ENCODE assay signal across 8 mouse cellular contexts in genomic region chr4:41134935-41135710, GRCm38 (mm10). TPM values are rescaled to one million over a fixed set of nuclear protein-coding genes. Genes with fewer than 3 reads are reported as not detected.
DNase-seq lines count a peak whose midpoint lies in the region; ATAC-seq and TF ChIP-seq lines count a peak whose summit lies in the region.

No protein-coding gene starts in this region.

- peak overlapping the region; percentile 100 for H3K27ac ChIP-seq in hindbrain, embryonic 13.5 days
- H3K27ac ChIP-seq in macrophage: peak overlapping the region; percentile 87

- H3K36me3 ChIP-seq in hindbrain, embryonic 13.5 days: peaks cover 7% of the 10 kb centered on the region; the same call in 1 of the 2 replicates
- no peaks in the 10 kb centered on the region for H3K36me3 ChIP-seq in macrophage (ENCODE audit: inconsistent target)

- peaks cover 27% of the 10 kb centered on the region for H3K4me1 ChIP-seq in hindbrain, embryonic 13.5 days (replicated peaks)

- H3K9ac ChIP-seq in hindbrain, embryonic 13.5 days: peak overlapping the region; percentile 99

- peaks cover 42% of the 10 kb centered on the region for H3K79me2 ChIP-seq in macrophage (ENCODE audit: inconsistent target)

- no peaks in the 10 kb centered on the region for H3K9me3 ChIP-seq in hindbrain, embryonic 13.5 days

- DNase-seq in Patski (ENCODE audit: low read depth, low spot score): peak; percentile 15
- peak; percentile 91 to 95 for DNase-seq in cerebellum, postnatal 10 days
- peak; percentile 64 to 65 for DNase-seq in frontal cortex, postnatal 14 days (ENCODE audit: low spot score in 2 of 2)
- DNase-seq in left cerebral cortex, adult 18-20 months (ENCODE audit: low spot score in 2 of 2): peak; percentile 62 to 73
- DNase-seq in right cerebral cortex, adult 18-20 months: peak; percentile 65
- peak; percentile 74 for DNase-seq in urinary bladder, adult 2 months (ENCODE audit: low spot score)

- CTCF ChIA-PET in Patski (lab: Charles Lee): no interaction called here

- in situ Hi-C loops in Patski (cut with MboI; ENCODE audit: low pct_unique_long_range_greater_than_20kb): loop anchor here (5.0 to 25.0 kb wide), 3 partner anchors 32 to 577 kb away; partner anchors contain the start of genes Dctn3 and Rpp25l

- peak overlapping the region; percentile 96 for H3K4me3 ChIP-seq in hindbrain, embryonic 13.5 days
- H3K4me3 ChIP-seq in macrophage (ENCODE audit: inconsistent target): peak overlapping the region; percentile 52

- H3K4me2 ChIP-seq in hindbrain, embryonic 13.5 days: peak overlapping the region; percentile 79

- POLR2A ChIA-PET in Patski (lab: Charles Lee): interaction anchor here (0.6 to 1.2 kb wide), 2 partner anchors 19 to 49 kb away, joined by 3 read pairs; no protein-coding TSS in a partner anchor

- no peak for TF ChIP-seq CTCF in Patski (IDR thresholded peaks at IDR 0.05)

- peak; percentile 67 for ATAC-seq in Patski
- ATAC-seq in hindbrain, embryonic 13.5 days (ENCODE audit: low FRiP score): peak; percentile 96

- 0% methylated on average over 24 of the region's 70 CpGs for WGBS in hindbrain, embryonic 13.5 days
- WGBS in macrophage (ENCODE audit: missing documents): 2% methylated on average over 31 of the region's 70 CpGs

- no peaks in the 10 kb centered on the region for H3K27me3 ChIP-seq in Patski
- H3K27me3 ChIP-seq in hindbrain, embryonic 13.5 days: no peaks in the 10 kb centered on the region

RNA-seq across cellular contexts. Expression of gene Ube2r2, which starts 0.4 kb away (rescaled TPM):
- polyA plus RNA-seq in Patski (2021) (115 TPM), macrophage (2018) (40.3 to 90.8 TPM (median 50.7 TPM) in 3 replicates)
- polyA plus RNA-seq in hindbrain, embryonic 13.5 days (2015; fragmentation: Nextera tagmentation; extraction: Ambion mirVana): 71.3 and 79.8 TPM in 2 replicates
- total RNA-seq in left cerebral cortex, adult 18-20 months (2021): 10 to 100 TPM; 85.2 to 88.4 TPM
- total RNA-seq in macrophage (2018; cell fraction: chromatin; rRNA removed): 10 to 100 TPM in 24 of 26 experiments, 1 to 10 TPM in 2; 8.8 to 55.2 (median 28.9) TPM
- 10 to 100 TPM; 35.6 to 62.8 (median 49.4) TPM for total RNA-seq in macrophage (2018; cell fraction: cytosol; rRNA removed)
- total RNA-seq in macrophage (2018; cell fraction: nucleus; rRNA removed): 10 to 100 TPM; 14.0 to 62.8 (median 30.6) TPM
- 217 and 240 TPM in 2 replicates for polyA plus RNA-seq in urinary bladder, adult 2 months (2012; rRNA removed)

RNA-seq across cellular contexts. Expression of gene Nol6, which starts 10.9 kb away (rescaled TPM):
- polyA plus RNA-seq in Patski (2021): 18.8 TPM
- polyA plus RNA-seq in hindbrain, embryonic 13.5 days (2015; fragmentation: Nextera tagmentation; extraction: Ambion mirVana): 31.0 and 32.5 TPM in 2 replicates
- total RNA-seq in left cerebral cortex, adult 18-20 months (2021): 10 to 100 TPM; 94.2 to 94.3 TPM
- total RNA-seq in macrophage (2018; cell fraction: chromatin; rRNA removed): 10 to 100 TPM in 19 of 26 experiments, 1 to 10 TPM in 7; 5.0 to 34.0 (median 20.9) TPM
- 10 to 100 TPM; 10.6 to 22.1 (median 16.3) TPM for total RNA-seq in macrophage (2018; cell fraction: cytosol; rRNA removed)
- total RNA-seq in macrophage (2018; cell fraction: nucleus; rRNA removed): 10 to 100 TPM in 20 of 26 experiments, 1 to 10 TPM in 6; 6.3 to 31.7 (median 13.3) TPM
- 10.8 to 26.0 TPM (median 11.8 TPM) in 3 replicates for polyA plus RNA-seq in macrophage (2018)
- 25.9 and 29.9 TPM in 2 replicates for polyA plus RNA-seq in urinary bladder, adult 2 months (2012; rRNA removed)

RNA-seq across cellular contexts. Expression of gene Aqp3, which starts 37.1 kb away (rescaled TPM):
- 2.3 TPM for polyA plus RNA-seq in Patski (2021)
- 0.18 TPM in 1 of 2 replicates, not detected in the other for polyA plus RNA-seq in hindbrain, embryonic 13.5 days (2015; fragmentation: Nextera tagmentation; extraction: Ambion mirVana)
- total RNA-seq in left cerebral cortex, adult 18-20 months (2021): not detected
- not detected for total RNA-seq in macrophage (2018; cell fraction: chromatin; rRNA removed)
- total RNA-seq in macrophage (2018; cell fraction: cytosol; rRNA removed): under 1 TPM in 6 of 26 experiments, not detected in 20; 0.05 to 0.47 (median 0.10) TPM
- total RNA-seq in macrophage (2018; cell fraction: nucleus; rRNA removed): not detected
- not detected in 3 replicates for polyA plus RNA-seq in macrophage (2018)
- 516 and 601 TPM in 2 replicates for polyA plus RNA-seq in urinary bladder, adult 2 months (2012; rRNA removed)

Comparison
In these comparisons a context has a peak if more than half of its experiments do, and no peak if none do; other contexts are left out.
1. Peak in every context shown above with its lines: DNase-seq, ATAC-seq, H3K4me3 ChIP-seq and H3K27ac ChIP-seq.
2. DNase-seq: peak in every context shown above with its lines; median percentile 93 in cerebellum, postnatal 10 days; 74 in urinary bladder, adult 2 months; 68 in left cerebral cortex, adult 18-20 months; 65 in right cerebral cortex, adult 18-20 months; 64 in frontal cortex, postnatal 14 days; 15 in Patski.
3. RNA of gene Aqp3, which starts 37.1 kb away (polyA plus RNA-seq): 516 to 601 TPM in urinary bladder, adult 2 months; 2.3 TPM in Patski (single experiment), 0.18 TPM in hindbrain, embryonic 13.5 days and not detected in macrophage; every median in the first group is over 100 times any median in the second.